Mouse (Mus musculus) kidney, embryonic 16.5 days (tissue): ENCODE data around the gene Syndig1. TPM values are rescaled to one million over a fixed set of nuclear protein-coding genes. Genes with fewer than 3 reads are reported as not detected.

Experiments
- polyA plus RNA-seq: library from polyadenylated mRNA; unstranded; fragments of >200 nt; fragmentation: Nextera tagmentation; extraction: Ambion mirVana; gene quantifications from 2 replicates; pipeline ENCODE4 v1.2.1, GENCODE M21; 2015

The Syndig1 gene
- polyA plus RNA-seq, 1 experiment from 2014 or later = 6.1 TPM

Other genes starting within 250 kb of the Syndig1 start
- gene C530025M09Rik, start 2.0 kb downstream of the Syndig1 start, polyA plus RNA-seq = not detected in 2 replicates